Mouse (Mus musculus): ENCODE data around the gene Macrod2.

DNA sequence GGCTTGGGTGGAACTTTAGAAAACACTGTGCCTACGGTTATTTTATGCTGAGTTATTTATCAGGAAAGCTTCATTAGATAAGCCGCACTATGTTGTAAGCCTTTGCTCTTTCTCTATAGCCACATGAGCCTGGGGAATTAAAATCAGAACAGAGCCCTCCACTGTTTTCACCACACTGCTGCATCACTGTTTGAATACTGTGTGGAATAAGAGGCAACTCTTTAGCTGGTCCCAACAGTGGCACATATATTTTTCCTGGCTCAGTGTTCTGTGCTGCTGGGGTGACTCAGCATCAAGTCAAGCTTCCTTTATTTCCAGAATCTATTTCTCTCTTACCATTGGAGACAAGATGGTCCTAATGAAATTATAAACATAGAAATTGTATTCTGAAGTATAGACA lies 1481.8 kb downstream of the Macrod2 start:
- TF ChIP-seq GATA1 (IDR thresholded peaks at IDR 0.05; ENCODE audit: borderline replicate concordance, low read length), result no peak
- TF ChIP-seq FLI1 (IDR thresholded peaks at IDR 0.05; ENCODE audit: low read length), result no peak

All from megakaryocyte, embryonic 14.5 days (primary cell).